Mouse (Mus musculus) induced T-regulatory cell, adult 2 months (primary cell): Measurements from ENCODE around the gene Cks1brt.
A peak's percentile ranks its signal among the peaks of the same experiment; 100 is the strongest.
"Not testable (repeated sequence)": the region's sequence is repeated elsewhere in the genome, so short reads cannot be mapped to it uniquely, and the experiment has no call there.

Source experiments
- DNase-seq: peaks from one replicate; pipeline ENCODE4 v3.0.0-alpha.2; 2012; ENCODE audit warnings: low read depth

The Cks1brt gene

GRCm38 (mm10) chr8:85151624-85152023 lies at the start of gene Cks1brt:
TSS of gene Cks1brt (plus strand) at chr8:85151924.
- DNase-seq, result no peak

GRCm38 (mm10) chr8:85113241-85113640 lies 38.5 kb upstream of the Cks1brt start:
- DNase-seq, result no peak

DNA sequence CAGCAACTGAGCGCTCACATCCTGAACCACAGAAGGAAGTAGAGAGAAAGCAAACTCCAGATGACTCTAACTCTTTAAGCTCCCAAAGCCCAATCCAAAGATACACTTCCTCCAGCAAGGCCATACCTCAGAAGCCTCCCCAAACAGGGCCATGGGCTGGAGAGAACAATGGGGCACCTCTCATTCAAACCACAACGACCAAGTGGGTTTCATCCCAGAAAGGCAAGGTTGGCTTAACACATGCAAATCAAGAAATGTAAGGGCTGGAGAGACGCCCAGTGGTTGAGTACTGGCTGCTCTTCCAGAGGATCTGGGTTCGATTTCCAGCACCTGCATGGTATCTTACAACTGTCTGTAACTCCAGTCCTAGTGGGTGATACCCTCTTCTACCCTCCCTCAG lies 36.2 kb upstream of the Cks1brt start:
- DNase-seq, result no peak

GRCm38 (mm10) chr8:85116984-85117383 lies 34.7 kb upstream of the Cks1brt start:
- no peak for DNase-seq

DNA sequence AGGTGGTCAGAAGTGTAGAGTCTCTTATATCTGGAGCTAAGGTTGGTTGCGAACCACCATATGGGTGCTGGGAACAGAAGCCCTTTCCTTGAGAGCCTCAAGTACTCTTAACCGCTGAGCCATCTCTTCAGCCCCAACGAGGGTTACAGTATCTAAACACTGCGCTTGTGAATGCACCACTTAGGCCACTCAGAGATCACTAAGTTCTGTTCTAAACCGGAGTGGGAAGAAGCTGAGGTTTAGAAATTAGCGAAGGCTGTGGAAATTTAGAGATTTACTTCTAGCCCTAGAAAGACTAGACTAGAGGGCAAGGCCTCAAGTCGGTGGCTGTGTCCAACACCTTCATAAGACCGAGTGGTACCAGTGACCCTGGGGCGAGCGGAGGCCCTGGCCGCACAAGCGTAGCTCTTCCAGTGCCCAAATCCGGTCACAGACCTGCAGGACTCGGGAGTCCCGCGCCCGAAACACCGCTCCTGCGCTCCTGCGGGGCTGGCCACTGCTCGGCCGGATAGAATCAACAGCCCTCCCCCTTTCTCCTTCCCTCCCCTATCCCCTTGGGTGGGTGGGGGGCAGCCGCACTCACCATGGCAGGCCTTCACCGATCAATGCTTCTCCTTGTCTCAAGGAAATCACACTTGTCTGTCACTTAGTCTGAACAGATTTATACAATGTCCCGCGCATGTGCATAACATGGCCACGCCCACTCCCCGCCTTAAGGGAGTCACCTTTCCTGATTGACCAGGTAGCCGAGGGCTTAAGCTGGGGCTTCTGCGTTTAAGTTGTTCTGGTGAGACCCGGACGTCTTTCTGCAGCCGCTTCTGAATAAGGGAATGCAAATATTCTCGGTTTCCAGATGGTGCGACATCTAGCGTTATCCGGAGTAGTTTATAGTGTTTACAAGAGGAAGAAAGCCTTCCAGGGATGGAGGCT lies 32.4 kb upstream of the Cks1brt start:
- peak; percentile 66 for DNase-seq

DNA sequence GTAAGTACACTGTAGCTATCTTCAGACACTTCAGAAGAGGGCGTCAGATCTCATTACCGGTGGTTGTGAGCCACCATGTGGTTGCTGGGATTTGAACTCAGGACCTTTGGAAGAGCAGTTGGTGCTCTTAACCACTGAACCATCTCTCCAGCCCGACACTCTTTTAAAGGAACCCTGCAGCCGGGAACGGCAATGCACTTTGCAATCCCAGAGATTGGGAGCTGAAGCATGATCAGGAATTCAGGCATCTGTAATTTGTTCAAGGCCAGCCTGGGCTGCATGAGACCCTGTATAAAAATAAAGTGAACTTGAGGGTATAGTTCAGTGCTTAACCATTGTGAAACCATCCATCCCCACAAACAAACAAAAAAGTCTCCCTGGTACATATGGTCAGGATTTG lies 31.5 kb upstream of the Cks1brt start:
- DNase-seq, result not testable (repeated sequence)

DNA sequence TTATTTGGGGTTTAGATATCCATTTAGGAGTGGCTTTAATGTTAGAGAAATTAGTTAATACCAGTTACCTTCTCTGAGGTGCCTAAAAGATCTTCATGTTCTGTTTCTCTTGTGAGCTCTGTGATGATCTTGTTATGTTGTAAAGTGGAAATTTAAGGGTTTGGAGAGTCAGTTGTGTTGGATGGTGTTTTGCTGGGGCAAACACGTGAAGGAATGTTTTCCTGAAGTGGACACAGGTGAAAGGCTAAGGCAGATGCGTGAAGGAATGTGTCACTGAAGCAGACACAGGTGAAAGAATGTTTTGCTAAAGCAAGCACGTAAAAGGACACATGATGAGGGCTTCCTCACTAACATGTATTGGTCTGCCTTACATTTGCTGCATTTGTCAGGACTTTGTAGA lies 28.7 kb upstream of the Cks1brt start, which contains the start of gene Zfp791:
Gene Zfp791, minus strand, starts transcription at position 101 of the 400 bp plus-strand sequence.
- DNase-seq, result no peak

- DNase-seq, result no peak
Observed at GRCm38 (mm10) chr8:85123691-85124090, 28.0 kb upstream of the Cks1brt start.

DNA sequence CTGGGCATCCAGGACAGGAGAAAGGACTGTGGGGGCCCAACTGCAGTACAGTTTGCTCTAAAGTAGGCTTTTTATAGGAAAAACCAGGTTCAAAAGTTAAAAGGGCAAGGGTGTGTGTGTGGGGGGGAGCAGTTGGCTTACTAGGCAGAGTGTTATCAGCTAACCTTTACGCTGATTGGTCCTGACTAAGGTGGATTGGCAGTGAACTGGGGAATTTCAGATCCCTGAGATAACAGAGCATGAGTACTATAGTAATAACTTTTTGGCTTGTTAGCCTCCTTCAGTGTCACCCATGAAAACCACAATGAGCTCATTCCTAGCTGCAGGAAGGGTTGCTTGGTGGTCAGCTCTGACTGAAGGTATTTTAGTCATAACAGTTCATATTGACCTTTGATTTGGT lies 19.4 kb upstream of the Cks1brt start:
- DNase-seq, result no peak

DNA sequence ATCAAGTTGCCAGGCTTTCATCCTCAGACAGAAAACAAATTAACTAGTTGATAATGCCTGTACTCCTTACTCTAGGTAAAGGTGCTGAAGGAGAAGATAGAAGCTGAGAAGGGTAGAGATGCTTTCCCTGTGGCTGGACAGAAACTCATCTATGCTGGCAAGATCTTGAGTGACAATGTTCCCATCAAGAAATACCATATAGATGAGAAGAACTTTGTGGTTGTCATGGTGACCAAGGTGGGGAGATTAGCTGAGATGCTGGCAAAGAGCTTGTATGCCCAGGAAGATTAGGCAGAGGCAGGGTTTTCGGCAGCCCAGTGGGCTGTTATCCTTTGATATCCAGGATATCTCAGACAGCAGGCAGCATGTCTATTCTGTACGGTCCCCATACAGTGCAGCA lies 16.0 kb upstream of the Cks1brt start:
- not testable (repeated sequence) for DNase-seq

- no peak for DNase-seq
Observed at GRCm38 (mm10) chr8:85142516-85142915, 9.2 kb upstream of the Cks1brt start.

DNA sequence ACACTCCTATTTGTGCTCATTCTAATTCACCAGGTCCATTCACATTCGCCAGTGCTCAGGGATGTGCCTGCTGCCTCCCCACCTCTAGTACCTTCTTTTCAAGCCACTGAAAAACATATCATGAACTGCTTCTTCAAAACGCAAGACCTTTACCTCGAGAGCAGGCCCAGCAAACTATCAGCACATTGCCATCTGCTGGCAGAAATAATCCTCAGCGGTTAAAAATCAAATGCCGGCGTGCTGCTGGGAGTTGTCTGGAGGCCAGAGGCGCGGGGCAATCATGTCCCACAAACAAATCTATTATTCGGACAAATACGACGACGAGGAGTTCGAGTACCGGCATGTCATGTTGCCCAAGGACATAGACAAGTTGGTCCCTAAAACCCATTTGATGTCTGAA lies 19.6 kb downstream of the Cks1brt start:
- DNase-seq, result peak; percentile 32

- no peak for DNase-seq
Observed at GRCm38 (mm10) chr8:85175892-85176291, 24.2 kb downstream of the Cks1brt start.

DNA sequence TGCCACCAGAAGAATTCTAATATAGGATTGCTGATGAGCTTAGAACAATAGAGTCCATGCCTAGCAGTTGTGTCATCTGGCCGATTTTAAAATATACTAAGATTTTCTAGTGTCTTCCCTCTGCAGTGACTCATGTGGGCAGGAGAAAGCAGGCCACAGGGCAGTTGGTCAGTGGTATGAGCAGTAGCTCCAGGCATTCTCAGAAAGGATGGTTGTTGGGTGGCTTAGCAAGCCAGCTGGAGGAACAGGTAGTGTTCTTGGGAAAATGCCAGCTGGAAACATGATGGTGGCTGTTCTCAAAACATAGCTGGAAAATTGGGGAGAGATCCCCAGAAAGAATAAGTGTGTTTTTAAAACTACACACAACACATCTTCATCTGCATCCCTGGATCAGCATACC lies 40.6 kb downstream of the Cks1brt start:
- no peak for DNase-seq

- no peak for DNase-seq
Observed at GRCm38 (mm10) chr8:85220220-85220619, 68.5 kb downstream of the Cks1brt start.

DNA sequence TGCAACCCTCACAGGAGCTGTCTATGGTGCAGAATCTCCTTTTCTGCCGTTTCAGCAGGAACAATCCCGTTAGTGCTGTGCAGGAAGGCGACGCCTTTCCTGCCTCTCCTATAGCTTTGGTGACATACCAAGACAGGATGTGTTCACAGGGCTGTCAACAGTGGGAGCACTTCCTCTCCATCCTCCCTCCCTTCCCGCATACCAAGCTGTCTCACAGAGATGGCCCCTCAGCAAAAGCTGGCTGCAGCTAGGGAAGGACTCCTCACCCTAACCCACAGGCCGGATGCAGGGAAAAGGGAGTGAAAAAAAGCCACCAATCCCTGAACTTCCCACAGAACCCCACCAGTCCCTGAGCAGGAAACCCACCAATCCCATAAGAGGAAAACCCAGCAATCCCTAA lies 69.3 kb downstream of the Cks1brt start:
- DNase-seq, result no peak
